Mouse (Mus musculus) heart, embryonic 14.5 days (tissue): ENCODE results near the gene Asb5. TPM values are rescaled to one million over a fixed set of nuclear protein-coding genes. Genes with fewer than 3 reads are reported as not detected.

Experiments
- ATAC-seq: fragments of 200-750 bp; cut with Nextera tagmentation; 2 replicates; pipeline ENCODE4 v1.8.0; 2017; ENCODE audit warnings: low read depth, moderate TSS enrichment; ENCODE audit not compliant: insufficient number of reproducible peaks, insufficient read depth, low FRiP score
- H3K27ac ChIP-seq, 2 experiments: fragments of 200-500 bp in 1 of 2; fragments of 300-500 bp in 1 of 2; sonication (generic) in 1 of 2; replicated peaks in 1 of 2; 2 replicates each; pipeline ENCODE4 v1.5.1; 2012 to 2014; ENCODE audit warnings: low read depth in 2 of 2, low read length in 2 of 2, control low read depth in 1 of 2, mild to moderate bottlenecking in 1 of 2, mixed read lengths in 1 of 2; ENCODE audit not compliant: control insufficient read depth in 1 of 2, insufficient read depth in 1 of 2
- H3K27me3 ChIP-seq: fragments of 300-500 bp; sonication (generic); 2 replicates; pipeline ENCODE4 v1.6.1; 2014; ENCODE audit warnings: mild to moderate bottlenecking, low read length, control low read depth; ENCODE audit not compliant: control insufficient read depth, insufficient read depth
- H3K36me3 ChIP-seq: fragments of 300-500 bp; sonication (generic); 2 replicates; pipeline ENCODE4 v1.6.1; 2014; ENCODE audit warnings: mild to moderate bottlenecking, control low read depth, low read length, mixed read lengths; ENCODE audit not compliant: control insufficient read depth, insufficient read depth
- H3K4me1 ChIP-seq, 2 experiments: fragments of 200-500 bp in 1 of 2; fragments of 300-500 bp in 1 of 2; sonication (generic) in 1 of 2; 2 replicates each; pipeline ENCODE4 v1.6.1; 2012 to 2014; ENCODE audit warnings: low read length in 2 of 2, control low read depth in 1 of 2, mixed read lengths in 1 of 2; ENCODE audit not compliant: control insufficient read depth in 2 of 2, insufficient read depth in 2 of 2
- H3K4me2 ChIP-seq: fragments of 300-500 bp; sonication (generic); 2 replicates; pipeline ENCODE4 v1.6.1; 2014; ENCODE audit warnings: mild to moderate bottlenecking, low read length
- H3K4me3 ChIP-seq, 2 experiments: fragments of 200-500 bp in 1 of 2; fragments of 300-500 bp in 1 of 2; sonication (generic) in 1 of 2; 2 replicates each; pipeline ENCODE4 v1.5.1; 2012 to 2014; ENCODE audit warnings: low read length in 2 of 2, mild to moderate bottlenecking in 2 of 2, control low read depth in 1 of 2, low read depth in 1 of 2, moderate library complexity in 1 of 2; ENCODE audit not compliant: control insufficient read depth in 1 of 2, insufficient read depth in 1 of 2
- H3K9ac ChIP-seq: fragments of 300-500 bp; sonication (generic); 2 replicates; pipeline ENCODE4 v1.6.1; 2014; ENCODE audit warnings: mild to moderate bottlenecking, low read length
- H3K9me3 ChIP-seq: fragments of 300-500 bp; sonication (generic); 2 replicates; pipeline ENCODE4 v1.6.1; 2016; ENCODE audit warnings: low read length, control low read depth; ENCODE audit not compliant: control insufficient read depth
- WGBS: fragments of 180-500 bp; shearing (Covaris S2); extraction: QIAGEN DNeasy Blood & Tissue Kit; methylation state at CpG from one replicate; pipeline ENCODE4 v1.1.7; 2014; 5-methylcytosine and 5-hydroxymethylcytosine counted together
- polyA plus RNA-seq: library from polyadenylated mRNA; unstranded; fragments of >200 nt; fragmentation: Nextera tagmentation; extraction: Ambion mirVana; gene quantifications from 2 replicates; pipeline ENCODE4 v1.2.1, GENCODE M21; 2014

Gene Asb5
- polyA plus RNA-seq, 1 experiment from 2014 or later = 5.8 TPM

- no peaks in the 10 kb centered on the region for H3K27me3 ChIP-seq
- H3K27ac ChIP-seq = no peak overlapping the region
- no peaks in the 10 kb centered on the region for H3K4me1 ChIP-seq
- H3K9me3 ChIP-seq = no peaks in the 10 kb centered on the region
- no peaks in the 10 kb centered on the region for H3K36me3 ChIP-seq
- ATAC-seq = no peak
- no peak overlapping the region for H3K4me2 ChIP-seq
- H3K9ac ChIP-seq = no peak overlapping the region
- no peak overlapping the region for H3K4me3 ChIP-seq
- WGBS = 80% methylated on average over 1 of the region's 1 CpGs
Measured at GRCm38 (mm10) chr8:54541331-54541730, 12.0 kb downstream of the Asb5 start.

GRCm38 (mm10) chr8:54548383-54548782 lies 19.0 kb downstream of the Asb5 start:
- Histone ChIP-seq H3K4me1 (0 out of 4 replicates have a peak, but pooled peaks cover 2 to 8% of the 10 kb centered on the region in 2 experiments), H3K27ac (peak overlapping the region in 1 of 2 experiments; percentile 28; a peak in 1 of 4 replicates), H3K27me3 (no peaks in the 10 kb centered on the region), H3K9ac (no peak overlapping the region), H3K4me3 (no peak overlapping the region), H3K4me2 (no peak overlapping the region), H3K9me3 (no peaks in the 10 kb centered on the region), H3K36me3 (no peaks in the 10 kb centered on the region)
- ATAC-seq = 0 out of 2 replicates have a peak, but pooled peaks have one; percentile 13
- WGBS = 44% methylated on average over 6 of the region's 6 CpGs

- no peaks in the 10 kb centered on the region for H3K9me3 ChIP-seq
- no peak overlapping the region for H3K4me3 ChIP-seq
Measured at GRCm38 (mm10) chr8:54550026-54550574, 20.7 kb downstream of the Asb5 start.

GRCm38 (mm10) chr8:54554921-54555320 lies 25.5 kb downstream of the Asb5 start:
- Histone ChIP-seq H3K36me3 (no peaks in the 10 kb centered on the region), H3K9me3 (no peaks in the 10 kb centered on the region), H3K4me1 (no peaks in the 10 kb centered on the region), H3K9ac (no peak overlapping the region), H3K27ac (no peak overlapping the region), H3K4me3 (no peak overlapping the region), H3K27me3 (no peaks in the 10 kb centered on the region), H3K4me2 (no peak overlapping the region)
- 69% methylated on average over 2 of the region's 2 CpGs for WGBS
- no peak for ATAC-seq

More at GRCm38 (mm10) chr8:54550026-54550574, 20.7 kb downstream of the Asb5 start:
- 91% methylated on average over 12 of the region's 12 CpGs for whole genome bisulfite sequencing
- no peak overlapping the region for H3K4me2 ChIP-seq
- H3K27ac ChIP-seq = no peak overlapping the region
- H3K9ac ChIP-seq = no peak overlapping the region
- no peak for ATAC-seq
- H3K27me3 ChIP-seq = no peaks in the 10 kb centered on the region
- H3K36me3 ChIP-seq = no peaks in the 10 kb centered on the region
- 0 out of 4 replicates have a peak, but pooled peaks cover 2 to 8% of the 10 kb centered on the region in 2 experiments for H3K4me1 ChIP-seq

- no peak overlapping the region for H3K4me3 ChIP-seq
- no peaks in the 10 kb centered on the region for H3K9me3 ChIP-seq
- no peak for ATAC-seq
- no peaks in the 10 kb centered on the region for H3K27me3 ChIP-seq
- 31% methylated on average over 4 of the region's 4 CpGs for WGBS
- H3K4me1 ChIP-seq = peaks cover 0 to 11% of the 10 kb centered on the region in 2 experiments; a peak in 2 of 4 replicates
- no peak overlapping the region for H3K4me2 ChIP-seq
- H3K9ac ChIP-seq = no peak overlapping the region
- no peaks in the 10 kb centered on the region for H3K36me3 ChIP-seq
- 0 out of 4 replicates have a peak overlapping the region, but pooled peaks of 1 of the 2 experiments have one; percentile 10 for H3K27ac ChIP-seq
Measured at GRCm38 (mm10) chr8:54562137-54562536, 32.8 kb downstream of the Asb5 start.

GRCm38 (mm10) chr8:54565181-54565580 lies 35.8 kb downstream of the Asb5 start:
- Histone ChIP-seq H3K27me3 (no peaks in the 10 kb centered on the region), H3K4me3 (no peak overlapping the region), H3K9me3 (no peaks in the 10 kb centered on the region), H3K9ac (no peak overlapping the region), H3K4me1 (peaks cover 0 to 11% of the 10 kb centered on the region in 2 experiments; a peak in 2 of 4 replicates), H3K4me2 (no peak overlapping the region), H3K36me3 (no peaks in the 10 kb centered on the region), H3K27ac (no peak overlapping the region)
- ATAC-seq = no peak
- WGBS = 87% methylated on average over 1 of the region's 1 CpGs

GRCm38 (mm10) chr8:54565603-54566260 lies 36.4 kb downstream of the Asb5 start:
- no peaks in the 10 kb centered on the region for H3K36me3 ChIP-seq
- H3K9ac ChIP-seq = no peak overlapping the region
- no peaks in the 10 kb centered on the region for H3K9me3 ChIP-seq
- no peak overlapping the region for H3K4me3 ChIP-seq
- peaks cover 0 to 14% of the 10 kb centered on the region in 2 experiments; a peak in 2 of 4 replicates for H3K4me1 ChIP-seq
- H3K4me2 ChIP-seq = no peak overlapping the region
- H3K27me3 ChIP-seq = no peaks in the 10 kb centered on the region
- ATAC-seq = no peak
- H3K27ac ChIP-seq = no peak overlapping the region
- 86% methylated on average over 7 of the region's 7 CpGs for WGBS
